Mouse (Mus musculus): ENCODE measurements around the gene Cpsf7.

Gene Cpsf7

DNA sequence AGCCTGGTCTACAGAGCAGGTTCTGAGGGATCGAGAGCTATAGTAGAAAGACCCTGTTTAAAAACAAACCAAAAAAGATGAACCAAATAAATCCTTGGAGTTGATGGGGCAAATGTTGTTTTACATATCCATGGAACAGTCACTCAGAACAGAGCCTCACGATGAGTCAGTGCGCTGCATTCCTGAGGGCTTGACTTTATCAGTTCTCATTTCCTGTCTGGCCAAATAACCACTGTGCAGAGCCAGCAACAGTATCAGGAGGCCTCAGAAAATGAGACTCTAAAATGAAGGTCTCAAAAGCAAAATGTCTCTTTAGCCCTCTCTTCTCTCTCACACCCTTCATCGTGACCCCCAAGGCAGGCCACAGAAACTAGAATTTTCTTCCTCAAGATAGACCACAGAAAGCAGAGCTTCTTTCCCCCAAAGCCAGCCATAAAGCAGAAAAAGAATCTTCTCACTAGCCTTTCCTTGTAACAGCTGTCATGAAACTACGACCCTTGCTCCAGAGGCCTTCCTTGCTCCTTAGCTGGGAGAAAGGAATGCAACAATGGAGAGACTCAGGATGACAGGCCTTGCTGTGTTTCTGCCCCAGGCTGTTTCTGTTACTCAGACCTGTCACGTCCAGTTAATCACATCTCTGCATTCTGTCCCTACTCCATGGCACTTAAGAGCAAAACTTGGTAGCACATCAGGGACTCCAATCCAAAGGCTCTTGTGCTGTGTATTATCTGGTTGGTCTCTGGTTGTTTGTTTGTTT, 36.7 kb downstream of the Cpsf7 start:
- DNase-seq, result no peak

DNA sequence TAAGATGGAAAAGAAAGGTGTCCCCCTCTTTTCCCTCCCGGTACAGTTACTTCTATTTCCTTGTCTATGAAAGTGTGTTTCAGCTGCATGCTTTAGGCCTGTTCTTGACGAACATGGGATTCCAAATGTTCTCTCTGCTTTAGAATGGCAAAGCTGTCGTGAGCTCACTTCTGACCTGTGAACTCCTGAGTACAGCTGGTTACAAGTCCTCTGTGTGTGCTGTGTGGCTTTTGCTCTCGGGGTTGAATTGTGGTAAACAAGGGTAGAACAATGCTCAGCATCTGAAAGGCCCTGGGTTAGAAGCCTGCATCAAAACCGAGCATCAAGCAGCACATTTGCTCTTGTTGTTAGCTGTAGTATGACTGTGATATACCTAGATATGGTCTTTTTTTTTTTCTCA, 37.3 kb downstream of the Cpsf7 start:
- no peak for DNase-seq

DNA sequence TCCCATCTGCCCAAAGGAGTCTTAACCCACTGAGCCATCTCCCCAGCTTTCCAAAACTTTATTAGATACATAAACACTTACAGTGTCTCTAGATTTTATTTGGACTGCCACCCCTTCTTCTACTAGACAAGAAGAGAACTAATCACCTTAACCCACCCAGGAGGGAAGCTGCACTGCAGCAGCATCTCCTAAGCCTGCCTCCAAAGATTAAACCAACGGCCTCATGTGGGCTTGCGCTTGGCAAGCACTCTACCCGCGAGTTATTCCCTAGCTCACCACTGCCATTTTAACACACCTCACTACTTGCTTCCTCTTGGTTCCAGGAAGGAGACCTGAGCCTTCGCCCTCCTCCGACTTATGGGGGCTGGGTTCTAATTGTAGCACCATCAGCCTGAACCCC, 39.2 kb downstream of the Cpsf7 start:
- no peak for DNase-seq

DNA sequence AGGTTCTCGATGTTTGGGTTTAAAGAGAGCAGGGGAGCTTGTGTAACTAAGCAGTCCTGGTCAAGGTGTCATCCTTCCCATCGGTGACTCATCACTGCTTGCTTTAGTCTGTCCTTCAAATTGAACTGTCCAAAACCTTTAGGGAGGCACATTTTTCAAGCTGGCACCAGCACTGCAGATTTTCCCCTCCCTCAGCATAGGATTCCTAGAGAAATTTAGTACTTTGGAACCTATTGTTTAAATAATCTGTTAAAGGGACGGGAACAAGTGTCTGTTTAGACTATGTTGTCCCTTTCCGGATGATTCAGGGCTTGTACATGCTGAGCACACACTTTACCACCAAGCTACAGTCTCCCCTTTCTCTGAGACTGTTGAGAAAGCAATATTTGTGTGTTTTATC, 40.2 kb downstream of the Cpsf7 start:
- DNase-seq, result no peak

DNA sequence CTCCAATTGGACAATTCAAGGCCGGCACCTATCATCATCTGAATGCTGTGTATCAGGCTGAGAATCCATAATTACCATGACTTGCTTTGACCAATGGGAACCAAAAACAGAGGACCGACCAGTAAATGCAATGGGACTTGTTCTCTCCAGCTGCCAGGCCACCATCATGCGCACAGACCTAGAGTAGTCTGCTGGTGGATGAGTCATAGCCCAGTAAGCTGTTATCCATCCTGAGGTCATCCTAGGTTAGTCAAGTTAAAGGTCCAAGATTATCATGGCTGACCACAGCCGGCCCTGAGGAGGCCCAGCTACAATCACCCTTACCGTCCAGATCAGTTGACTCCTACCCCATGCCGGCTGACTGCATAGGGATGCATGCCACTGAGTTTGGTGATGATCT, 44.6 kb downstream of the Cpsf7 start:
- DNase-seq, result no peak

DNA sequence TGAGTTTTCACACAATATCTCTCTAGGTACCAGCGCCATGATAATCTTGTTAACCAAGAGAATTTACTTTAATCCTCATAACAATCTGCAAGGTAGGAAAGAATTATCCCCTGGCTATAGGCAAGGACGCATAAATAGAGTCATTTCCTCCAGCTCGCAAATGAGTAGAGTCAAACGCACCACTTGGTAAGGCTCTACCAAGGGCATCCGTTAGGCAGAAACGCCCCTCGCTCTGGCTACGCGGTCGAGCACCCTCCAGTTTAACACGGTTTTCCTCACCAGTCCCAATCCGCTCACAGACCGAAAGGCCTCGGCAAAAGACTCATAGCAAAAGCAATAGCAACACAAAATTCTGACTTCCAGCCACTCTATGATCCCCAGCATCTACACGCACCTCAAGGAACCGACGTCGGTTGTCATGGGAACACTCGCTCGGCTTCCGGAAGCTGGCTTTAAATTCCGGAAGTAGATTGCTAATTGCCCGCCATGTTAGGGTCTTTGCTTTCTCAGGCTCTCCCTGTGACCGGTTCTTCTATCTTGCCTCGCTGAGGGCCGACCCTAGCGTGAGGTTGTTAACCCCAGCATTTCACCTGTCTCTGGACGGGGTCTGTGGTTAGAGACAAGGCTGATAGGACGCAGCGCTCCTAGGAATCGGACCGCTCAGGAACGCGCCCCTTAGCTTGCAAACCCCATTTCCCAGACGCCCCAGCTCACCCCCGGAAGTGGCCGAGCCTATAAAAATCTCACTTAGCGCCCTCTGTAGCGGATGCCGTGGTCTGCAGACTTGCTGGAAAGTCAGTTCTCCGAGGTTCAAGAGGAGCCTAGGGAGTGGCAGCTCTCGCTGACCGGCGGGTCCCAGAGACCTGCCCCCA, 51.9 kb downstream of the Cpsf7 start, which contains the start of the genes Cyb561a3 and Tmem138:
Gene Cyb561a3 (plus strand): TSS at position 483 of the 872 bp plus-strand sequence.
Gene Tmem138 (minus strand): TSS at position 673 of the 872 bp plus-strand sequence.
- DNase-seq, result peak; percentile 95

DNA sequence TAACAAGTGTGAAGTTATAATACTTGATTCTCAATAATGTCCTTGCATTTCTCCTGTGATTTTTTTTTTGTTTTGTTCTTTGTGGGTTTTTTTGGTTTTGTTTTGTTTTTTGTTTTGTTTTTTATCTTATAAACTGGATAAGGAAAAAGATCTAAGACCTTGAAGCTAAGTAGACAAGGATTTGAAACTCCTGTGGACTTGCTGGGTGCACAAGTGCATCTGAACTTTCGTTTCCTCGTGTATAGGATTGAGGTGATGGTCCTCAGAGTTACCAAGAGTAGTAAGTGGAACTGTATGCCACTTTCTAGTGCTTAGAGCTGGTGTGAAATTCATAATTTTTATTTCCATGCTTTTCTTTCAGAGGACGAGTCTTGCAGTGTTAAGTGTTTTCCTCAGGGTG, 55.0 kb downstream of the Cpsf7 start:
- no peak for DNase-seq

DNA sequence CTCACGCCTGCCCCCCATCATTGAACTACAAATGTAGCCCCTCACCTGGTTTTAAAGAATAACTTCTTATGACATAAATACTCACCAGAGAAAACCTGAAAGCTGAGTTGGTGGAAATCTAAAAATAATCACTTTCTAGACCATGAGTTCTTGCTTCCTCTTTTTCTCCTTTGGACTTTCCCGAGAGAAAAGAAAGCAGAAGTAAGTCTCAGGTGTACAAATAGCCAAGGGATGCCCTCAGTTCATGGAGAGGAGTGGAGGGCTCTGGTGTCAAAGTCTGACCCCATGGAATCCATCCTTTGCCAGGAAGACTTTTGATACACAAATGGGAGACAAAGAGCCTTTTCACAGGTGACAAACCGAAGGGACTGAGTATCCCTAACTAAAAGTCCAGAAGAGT, 55.7 kb downstream of the Cpsf7 start:
- DNase-seq, result no peak

DNA sequence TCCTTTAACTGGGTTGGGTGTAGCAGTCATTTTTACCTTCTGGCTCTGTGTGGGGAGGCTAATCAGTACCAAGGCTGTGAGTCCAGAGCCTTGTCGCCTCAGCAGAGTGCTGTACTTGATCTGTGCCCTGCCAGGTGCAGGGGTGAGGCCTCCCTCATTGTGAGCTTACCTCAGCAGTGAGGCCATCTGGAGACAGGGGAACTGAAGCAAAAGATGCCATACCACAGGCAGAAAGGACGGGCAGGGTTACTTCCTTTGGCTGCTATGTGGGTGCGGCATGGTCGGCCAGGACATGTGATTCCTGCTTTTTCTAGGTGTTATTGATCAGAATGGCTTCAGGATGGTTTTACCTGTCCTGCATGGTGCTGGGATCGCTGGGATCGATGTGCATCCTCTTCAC, 56.9 kb downstream of the Cpsf7 start:
- no peak for DNase-seq

DNA sequence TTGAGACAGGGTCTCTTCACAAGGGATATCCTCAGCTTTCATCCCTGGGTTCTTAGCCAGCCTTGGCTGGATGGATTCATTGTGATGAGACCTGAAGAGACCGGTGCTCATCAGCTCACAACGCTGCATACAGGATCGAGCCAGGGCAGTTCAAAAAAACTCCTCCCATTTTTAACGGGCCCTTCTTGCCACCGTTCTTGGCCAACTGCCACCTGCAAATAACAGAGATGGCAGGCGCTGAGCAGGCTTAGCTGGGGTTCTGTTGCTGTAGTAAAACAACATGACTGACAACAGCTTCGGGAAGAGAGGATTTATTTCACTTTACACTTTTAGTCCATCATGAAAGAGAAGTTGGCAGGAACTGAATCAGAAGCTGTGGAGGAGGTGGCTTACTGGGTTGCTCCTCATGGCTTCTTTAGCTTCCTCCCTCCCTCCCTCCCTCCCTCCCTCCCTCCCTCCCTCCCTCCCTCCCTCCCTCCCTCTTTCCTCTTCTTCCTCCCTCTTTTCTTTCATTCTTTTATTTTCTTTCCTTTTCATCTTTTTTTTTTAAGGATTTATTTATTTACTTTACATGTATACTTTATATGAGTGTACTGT, 58.6 kb downstream of the Cpsf7 start:
- DNase-seq, result no peak

DNA sequence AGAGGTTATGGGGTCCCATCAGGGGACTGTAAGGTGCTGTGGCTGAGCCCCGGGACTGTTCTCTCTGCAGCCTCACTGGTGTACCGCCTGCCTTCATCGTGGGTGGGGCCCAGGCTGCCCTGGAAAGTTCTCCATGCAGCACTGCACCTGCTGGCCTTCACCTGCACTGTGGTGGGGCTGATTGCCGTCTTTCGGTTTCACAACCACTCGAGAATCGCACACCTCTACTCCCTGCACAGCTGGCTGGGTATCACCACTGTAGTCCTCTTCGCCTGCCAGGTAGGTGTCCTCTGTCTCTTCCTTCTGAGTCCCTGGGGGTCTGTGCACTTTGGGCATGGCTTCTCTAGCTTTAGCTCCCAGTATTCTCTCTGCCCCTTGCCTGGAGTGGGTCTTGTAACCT, 60.0 kb downstream of the Cpsf7 start:
- DNase-seq, result no peak

DNA sequence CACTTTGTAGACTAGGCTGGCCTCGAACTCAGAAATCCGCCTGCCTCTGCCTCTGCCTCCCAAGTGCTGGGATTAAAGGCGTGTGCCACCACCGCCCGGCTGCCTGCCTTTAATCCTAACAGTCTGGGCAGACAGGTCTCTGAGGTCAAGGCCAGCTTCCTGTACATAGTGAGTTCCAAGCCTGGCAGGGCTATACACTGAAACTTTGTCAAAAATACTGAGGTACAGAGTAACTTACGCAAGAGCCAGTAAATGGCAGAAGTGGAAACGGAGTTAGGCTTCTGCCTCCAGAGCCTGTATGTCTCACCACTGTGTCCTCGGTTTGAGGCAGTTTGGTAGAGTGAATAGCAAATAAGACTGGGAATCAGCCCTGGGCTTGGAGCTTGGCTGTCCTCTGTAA, 62.2 kb downstream of the Cpsf7 start:
- DNase-seq, result no peak

DNA sequence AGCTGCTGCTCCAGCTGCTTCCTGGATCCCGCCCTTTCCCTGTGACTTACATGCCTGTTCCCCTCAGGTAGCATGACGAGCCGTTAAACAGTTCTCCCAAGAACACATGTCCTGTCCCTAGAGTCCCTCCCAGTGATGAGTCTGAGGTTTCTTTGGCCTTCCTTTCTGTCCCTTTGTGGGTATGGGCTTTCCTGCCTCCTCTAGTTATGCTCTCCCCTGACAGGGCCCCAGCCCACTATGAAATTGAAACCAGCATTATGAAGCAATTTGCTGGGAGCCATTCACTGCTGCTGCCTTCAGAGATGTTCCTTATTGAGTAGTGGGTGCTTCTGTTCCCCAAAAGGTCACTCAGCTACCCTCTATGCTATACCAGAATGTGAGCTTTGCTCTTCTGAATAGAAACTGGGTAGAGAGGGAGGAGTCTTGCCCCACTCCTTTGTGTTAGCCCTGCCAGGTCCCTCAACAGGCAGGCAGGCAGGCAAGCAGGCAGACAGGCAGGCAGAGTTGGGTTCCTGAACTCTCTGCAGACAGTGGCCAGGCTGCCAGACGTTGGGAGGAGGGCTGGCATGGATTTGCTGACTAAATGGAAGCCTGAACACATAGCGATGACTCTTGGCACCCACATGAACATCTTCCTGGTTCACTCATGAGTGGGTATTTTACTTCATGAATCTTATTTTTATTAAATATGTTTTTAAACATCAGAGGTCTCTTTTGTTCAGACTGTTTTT, 64.2 kb downstream of the Cpsf7 start:
- no peak for DNase-seq

DNA sequence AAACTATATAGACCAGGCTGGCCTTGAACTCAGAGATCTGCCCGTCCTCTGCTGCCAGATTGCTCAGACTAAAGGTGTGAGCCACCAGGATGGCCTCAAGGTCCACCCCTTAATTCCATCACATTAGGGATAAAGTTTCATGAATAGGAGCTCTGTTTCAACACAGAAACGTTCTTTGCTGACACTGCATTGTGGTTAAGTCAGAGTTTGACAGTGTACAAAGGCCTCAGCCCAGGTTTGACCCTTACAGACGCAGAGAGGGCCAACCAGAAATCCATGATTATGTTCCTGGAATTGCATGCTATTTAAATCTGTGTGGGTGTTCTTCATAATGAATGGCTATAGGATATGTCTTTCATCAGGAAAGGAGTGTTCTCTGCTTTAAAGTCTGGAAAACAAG, 65.2 kb downstream of the Cpsf7 start:
- DNase-seq, result no peak

DNA sequence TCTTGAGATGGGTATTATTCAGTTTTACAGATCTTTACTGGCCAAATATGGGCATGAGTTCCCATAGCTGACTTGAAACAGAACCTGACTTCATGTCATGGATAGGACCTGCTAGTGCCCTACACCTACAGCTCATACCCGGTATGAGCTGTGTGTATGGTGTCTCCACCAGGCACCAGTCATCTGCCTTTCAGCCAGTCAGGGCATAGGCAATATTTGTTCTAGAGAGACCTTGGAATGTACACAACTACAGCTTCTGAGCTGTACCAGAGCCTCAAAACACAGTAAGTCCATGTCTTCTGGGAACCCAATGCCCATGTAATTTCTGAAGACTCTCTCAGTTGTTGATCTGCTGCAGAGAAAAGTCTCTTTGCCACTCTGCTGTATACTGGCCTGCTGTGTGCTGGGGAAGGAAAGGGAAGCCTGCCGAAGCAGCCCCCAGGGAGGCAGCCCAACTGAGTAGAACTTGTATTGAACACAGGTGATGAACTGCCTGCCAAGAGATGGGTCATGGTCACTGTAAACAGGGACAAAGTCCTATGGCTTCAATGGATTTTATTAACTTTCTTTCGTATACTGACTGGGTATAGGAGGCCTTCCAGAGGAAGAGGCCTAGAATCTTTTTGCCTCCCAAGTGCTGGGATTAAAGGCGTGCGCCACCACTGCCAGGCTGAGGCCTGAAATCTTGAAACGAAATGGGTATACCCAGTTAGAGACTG, 66.8 kb downstream of the Cpsf7 start:
- DNase-seq, result no peak
